Mouse (Mus musculus): ENCODE data around the gene Zfand3. TPM values are rescaled to one million over a fixed set of nuclear protein-coding genes. Genes with fewer than 3 reads are reported as not detected.

Gene Zfand3
- total RNA-seq, 2 experiments from 2014 or later = 138 to 143 TPM

DNA sequence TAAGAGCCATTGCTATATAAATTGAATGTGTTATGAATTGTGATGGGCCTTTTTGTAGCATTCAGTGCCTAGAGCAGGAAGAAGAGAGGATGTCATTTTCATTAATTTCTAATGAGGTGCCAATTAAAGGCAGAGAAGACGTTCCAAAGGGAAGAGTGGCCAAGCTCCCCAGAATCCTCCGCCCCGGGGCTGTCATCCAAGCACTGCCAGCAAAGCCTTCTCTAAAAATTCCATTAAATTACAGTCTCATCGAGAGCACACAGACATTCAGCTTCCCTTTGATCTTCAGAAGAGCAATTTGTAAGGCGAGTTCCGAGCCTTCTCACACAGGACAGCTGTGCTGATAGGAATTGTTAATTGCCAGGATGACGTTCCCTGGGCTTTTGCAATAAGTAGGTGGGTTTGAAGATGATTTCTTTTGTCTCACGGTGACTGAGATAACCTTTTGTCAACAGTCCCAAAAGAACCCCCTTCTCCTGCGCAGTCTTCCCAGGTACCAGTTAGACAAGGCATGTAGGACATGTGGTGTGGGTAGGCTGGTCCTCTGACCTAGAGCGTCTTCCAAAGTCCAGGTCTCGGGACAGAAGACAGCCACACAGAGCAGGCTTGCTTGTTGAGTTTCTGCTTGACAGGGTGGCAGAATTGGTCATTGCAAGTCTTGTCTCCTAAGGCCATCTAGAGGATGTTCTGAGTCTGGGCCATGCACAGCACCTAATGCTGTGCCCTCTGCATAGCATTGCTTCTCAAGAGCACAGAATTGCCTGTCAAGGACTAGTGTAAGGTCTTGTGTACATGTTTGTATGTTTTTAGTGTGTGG lies 190.3 kb downstream of the Zfand3 start:
- no peak for DNase-seq

DNA sequence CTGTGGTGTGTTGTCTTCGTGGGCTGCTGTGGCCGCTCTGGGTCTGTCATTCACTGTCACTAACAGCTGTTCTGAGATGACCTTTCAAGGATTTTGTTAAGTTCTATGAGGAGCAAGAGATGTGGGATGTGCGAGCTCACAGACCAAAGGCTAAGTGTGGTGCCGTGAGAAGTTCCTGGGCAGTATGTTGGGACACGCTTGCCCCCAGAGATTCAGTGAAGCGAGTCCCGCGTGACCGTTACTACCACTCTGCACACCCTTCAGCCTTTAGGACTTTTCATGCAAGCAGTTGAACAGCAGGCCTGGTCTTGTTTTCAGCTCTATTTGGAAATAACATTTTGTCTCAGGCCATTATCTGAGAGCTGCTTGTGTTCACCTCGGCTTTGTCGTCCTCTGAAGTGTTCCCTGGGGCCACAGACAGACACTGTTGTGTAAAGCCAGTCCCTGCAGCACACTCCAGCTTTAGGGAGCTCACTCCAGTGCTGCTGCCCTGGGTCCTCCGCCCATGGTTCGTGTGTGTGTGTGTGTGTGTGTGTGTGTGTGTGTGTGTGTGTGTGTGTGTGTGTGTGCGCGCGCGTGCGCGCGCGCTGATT lies 191.2 kb downstream of the Zfand3 start:
- DNase-seq = peak; percentile 4

DNA sequence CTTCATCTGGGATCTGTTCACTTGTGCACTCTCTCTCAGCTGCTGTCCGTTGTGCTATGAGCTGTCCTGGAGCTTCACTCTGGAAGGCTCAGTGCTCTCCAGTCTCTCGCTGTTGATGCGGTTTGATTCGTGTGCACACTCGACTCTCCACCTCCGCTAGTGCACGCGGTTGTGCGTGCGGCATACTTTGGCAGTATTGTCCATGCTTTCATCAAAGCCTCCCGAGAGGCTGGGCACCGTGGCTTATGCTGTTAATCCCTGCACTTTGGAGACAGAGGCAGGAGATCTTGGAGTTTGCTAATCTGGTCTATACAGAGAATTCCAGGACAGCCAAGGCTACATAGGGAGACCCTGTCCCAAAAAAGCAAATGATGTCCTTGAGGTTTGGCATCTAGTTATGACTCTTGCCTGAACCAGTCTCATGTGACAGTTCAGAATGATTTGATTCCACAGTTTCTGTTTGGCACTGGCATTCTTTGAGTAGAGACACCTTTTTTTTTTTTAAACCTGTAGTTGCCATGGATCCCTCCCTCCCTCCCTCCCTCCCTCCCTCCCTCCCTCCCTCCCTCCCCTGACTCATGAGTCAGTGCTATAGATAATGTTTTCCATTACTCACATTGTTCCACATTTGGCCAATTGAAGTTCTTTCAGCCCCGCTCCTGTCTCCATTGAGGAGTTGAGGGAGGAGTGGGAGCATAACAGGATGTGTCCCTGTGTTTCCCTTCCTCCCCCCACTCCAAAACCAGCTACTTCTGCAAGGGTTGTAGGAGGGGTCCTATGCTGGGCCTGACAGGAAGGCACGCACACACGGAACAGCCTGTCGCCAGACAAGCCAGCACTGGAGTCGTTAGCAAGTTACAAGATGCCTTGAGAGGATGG lies 192.1 kb downstream of the Zfand3 start:
- DNase-seq = peak; percentile 5

DNA sequence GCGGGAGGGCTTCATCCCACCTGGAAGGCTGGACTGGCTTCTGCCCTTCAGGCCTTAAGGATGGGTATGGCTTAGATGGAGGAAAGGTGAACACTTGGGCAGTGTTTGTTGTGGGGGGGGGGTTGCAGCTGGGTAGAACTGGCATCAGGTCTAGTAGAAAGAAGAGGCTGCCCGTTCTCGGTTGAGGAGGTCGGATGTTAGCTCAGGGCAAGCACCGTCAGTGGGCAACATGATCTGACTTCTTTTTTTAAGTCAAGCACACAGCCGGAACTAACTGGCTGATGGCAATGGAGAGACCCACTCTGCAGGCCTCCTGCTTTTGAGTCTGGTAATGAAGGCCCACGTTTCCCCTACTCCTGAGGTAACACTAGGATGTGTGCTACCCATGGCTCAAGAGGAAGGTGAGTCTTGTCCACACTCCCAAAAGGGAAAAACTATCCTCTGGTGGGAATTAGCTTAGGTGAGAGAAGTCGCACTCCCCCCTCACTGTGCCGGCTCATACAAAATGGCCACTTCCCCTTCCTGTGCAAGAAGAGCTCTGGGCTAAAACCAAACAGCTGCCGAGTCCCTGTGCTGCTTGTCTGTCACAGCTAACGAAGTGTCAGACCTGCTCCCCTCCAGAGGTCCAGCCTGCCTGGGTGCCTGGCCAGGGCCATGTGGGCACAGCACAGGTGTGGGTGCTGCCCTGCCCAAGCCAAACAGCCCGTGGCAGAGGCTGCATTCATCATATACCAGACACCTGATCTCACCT lies 192.9 kb downstream of the Zfand3 start:
- peak; percentile 66 for DNase-seq

DNA sequence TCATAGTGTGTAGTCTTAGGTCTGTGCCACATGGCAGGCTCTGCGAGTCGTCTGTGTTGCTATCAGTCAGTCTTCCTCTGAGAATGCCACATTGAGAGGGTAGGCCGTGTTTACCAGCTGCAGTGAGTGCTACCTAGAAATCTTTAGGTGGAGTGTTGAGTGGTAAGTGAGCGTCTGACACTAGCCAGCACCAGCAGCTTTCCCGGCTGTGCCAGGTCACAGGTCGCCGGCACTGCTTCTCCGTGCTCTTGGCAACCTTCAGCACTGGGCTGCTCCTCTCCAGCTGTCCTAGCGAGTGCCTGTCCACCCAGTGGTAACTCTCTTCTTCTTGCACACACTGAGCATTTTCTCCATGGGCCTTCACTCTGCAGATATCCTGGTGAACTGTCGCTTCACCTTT lies 193.9 kb downstream of the Zfand3 start:
- DNase-seq = peak; percentile 71

DNA sequence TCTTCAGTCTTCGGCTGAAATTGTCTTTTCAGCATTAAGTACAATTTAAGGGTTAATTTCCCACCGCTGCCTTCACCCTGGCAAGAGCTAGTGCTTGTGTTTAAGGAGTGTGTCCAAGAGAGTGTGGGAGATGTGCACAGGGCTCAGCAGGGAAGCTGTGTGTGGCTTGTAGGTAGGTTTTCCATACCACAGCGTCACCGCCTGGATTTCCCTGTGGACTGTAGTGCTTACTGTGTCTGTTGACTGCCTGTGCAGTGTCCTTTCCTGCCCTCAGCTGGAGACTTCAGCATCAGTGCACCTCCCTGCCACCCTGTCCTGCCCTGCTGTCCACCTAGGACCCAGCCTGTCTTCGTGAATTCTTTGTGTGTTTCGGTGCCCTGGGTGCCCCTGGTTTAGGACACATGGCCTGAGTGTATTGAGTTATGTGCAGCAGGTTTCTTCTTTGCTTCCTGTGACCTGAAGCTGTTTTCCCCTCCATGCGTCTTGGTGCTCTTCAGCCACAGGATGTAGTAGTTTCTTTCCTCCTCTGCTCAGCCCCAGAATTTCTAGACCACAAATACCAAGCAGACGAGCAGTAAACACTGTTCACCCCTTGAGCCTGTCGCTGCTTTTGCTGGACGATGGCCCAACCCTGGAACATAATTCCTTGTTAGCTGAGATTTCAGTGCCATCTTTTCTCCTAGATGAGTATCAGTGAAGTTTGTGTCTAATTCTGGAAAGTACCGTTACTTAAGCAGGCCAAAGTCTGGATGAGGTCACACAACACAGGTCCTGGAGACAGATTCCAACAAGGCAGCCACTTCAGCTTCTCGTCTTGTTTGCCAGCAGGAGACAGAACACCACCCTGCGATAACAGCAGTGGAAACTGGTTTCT lies 195.1 kb downstream of the Zfand3 start:
- DNase-seq = peak; percentile 11

DNA sequence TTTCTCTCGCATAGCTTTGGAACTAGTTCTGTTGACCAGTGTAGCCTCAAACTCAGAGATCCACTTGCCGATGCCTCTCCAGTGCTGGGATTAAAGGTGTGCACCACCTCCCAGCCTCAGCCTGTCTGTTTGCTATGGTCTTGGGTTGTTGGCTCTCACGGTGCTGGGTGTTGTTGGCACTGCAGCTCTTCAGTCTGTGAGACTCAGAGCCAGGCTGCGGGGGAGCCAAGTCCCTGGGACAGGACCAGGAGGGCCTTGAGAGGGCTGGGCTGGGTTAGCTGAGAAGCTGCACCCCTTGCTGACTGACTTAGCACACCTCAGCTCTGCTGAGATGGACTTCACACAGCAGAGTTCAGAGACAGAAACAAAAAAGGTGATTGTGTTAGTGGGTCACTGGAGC lies 195.8 kb downstream of the Zfand3 start:
- DNase-seq = no peak

DNA sequence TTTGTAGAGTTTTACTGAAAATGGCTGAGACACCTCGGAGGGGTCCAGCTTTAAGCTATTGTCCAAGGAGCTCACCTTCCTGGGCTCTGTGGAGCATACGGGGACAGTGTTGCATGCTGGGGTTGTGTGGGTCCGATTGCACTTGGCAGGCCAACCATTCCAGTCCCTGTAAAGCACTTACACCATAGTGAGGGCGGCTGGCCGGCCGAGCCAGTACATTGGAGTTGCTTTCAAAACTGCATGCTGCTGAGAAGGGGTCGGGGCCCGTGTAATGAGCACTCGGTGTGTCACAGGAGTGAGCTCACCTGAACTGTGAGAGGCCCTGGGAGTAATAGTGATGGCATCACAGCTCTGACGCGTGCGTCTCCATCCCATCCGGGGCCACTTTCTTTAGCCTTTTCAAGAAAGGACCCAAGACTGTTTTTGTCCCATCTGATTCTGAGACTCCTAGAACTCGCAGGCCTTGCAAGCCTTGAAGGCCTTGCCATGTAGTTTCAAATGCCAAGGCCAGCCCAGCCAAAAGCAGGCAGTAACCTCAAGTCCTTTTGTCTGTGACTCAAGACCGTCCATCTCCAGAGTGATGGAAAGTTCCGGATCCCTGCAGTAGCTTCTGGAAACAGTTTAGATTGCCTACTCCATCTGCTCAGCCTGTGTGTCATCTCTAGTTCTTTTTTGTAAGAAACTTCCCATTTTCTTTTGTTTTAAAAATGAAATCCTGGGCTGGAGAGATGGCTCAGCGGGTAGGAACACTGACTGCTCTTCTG lies 200.7 kb downstream of the Zfand3 start:
- no peak for DNase-seq

DNA sequence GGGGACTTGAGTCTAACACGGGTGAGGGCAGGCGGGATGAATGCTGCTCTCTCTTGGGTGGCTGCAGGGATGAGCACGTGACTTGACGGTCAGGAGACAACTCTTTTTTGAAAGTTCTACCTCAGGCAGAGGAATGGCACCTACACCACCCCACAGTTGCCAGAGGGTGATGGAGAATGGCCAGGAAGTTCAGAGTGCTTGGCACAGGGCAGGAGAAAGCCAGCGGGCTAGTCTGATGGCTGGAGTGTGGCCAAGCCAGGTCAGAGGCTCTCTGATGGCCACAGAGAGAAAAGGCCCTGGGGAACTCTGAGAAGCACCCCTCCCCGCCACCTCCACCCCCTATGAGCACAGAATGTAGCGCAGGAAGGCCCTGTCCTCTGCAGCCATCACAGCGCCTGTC lies 205.7 kb downstream of the Zfand3 start:
- no peak for DNase-seq

DNA sequence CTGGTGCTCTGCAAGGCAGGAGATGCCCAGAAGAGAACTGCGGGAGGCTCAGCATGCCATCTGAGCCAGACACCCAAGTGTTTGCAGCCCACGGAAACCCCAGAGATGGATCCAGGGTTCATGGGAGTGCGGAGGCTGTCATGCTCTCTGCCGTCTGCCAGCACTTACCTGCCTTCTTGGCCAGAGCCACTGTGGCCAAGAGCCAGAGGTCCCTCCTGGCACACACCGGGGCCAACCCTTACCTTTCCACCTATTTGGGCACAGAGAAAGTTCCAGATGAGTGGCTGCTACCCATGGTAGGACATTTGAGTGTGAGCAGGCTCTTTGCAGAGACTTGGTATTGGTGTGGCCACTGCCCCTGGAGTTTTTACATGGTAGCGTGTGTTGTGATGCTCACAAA lies 206.4 kb downstream of the Zfand3 start:
- no peak for DNase-seq

DNA sequence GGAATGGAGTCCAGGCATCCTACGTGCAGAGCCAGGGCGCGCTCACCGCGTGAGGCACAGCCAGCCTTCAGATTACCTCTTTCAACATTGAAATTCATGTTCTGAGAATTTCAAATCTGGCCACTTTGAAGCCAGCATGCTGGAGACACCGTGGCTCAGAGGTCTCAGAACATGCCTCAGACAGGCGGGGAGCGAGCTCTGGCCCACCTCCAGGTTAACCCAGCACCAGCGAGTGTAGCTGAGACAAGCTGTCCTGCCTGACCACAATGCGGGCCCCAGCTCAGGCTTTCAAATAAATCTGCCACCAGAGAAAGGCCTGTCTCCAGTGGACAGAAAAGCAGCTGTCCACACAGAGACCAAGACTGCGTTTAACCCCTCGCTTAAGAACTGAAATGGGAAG lies 208.1 kb downstream of the Zfand3 start:
- DNase-seq = no peak

DNA sequence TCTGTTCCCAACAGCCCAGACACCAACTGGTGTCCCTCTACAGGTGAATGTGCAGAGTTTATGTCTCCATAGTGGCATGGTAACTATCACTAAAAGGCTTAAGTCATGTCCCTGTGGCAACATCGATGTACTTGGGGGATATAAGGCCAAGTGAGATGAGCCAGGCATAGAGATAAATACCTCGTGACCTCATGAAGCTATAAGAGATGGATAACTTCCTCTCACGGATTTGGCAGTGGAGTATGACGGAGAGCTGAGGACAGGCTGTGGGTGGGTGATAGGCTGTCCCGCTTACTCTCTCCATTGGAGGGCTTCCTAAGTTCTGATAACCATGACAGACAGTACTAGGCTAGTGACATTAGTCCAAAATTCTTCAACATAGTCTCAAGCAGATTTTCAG lies 208.8 kb downstream of the Zfand3 start:
- no peak for DNase-seq

DNA sequence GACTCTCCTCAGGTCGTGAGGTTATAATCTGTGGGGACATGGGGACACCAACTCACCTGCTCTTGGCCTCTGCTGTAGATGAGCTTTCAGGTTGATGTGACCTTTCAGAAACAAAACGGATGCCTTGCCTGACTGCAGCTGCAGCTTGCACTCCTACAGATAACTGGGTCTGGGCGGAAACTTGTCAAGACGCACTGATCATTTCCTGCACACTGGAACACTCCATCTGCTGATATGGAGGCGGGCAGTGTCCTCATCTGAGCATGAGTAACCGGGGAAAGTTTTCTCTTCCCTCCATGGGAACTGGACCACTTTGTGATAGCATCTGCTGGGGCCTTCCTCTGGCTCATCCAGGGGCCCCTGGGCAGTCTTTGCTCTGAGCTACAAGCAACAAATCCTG lies 209.9 kb downstream of the Zfand3 start:
- DNase-seq = no peak

DNA sequence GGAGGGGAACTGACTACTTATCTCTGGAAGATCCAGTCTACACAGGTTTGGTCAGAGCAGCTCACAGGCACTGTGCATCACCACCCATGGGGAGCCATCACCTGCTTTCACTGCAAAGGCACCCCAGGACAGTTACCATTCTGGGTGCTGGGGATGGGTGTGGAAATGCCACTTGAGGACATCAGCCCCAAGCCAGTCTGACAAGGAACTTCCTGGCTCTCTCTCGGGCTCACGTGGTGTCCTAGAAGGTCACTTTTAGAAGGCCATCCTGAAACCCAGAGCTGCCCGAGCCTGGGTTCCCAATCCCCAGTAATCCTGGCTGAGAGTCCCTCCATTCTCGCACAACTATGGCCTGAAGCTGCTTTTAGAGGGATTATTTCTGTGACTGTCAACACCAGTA lies 211.2 kb downstream of the Zfand3 start:
- no peak for DNase-seq

DNA sequence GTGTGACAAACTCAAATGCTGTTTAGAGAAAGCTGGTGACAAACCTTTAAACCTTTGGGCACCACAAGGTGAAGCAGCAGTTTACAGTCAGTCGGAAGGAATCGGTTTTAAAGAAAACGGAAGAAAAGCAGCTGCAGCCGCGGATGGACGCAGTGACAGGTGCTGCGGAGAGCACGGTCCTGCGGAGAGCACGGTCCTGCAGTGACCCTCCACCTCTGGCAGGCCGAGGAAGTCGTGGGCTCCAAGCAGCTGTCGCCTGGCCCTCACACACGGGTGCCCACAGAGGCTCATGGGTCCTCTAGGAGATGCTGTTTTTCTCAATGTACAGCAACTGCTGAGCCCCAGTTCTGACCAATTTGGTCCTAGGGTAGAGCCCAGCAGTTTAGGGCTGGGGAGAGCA lies 217.1 kb downstream of the Zfand3 start:
- no peak for DNase-seq

DNA sequence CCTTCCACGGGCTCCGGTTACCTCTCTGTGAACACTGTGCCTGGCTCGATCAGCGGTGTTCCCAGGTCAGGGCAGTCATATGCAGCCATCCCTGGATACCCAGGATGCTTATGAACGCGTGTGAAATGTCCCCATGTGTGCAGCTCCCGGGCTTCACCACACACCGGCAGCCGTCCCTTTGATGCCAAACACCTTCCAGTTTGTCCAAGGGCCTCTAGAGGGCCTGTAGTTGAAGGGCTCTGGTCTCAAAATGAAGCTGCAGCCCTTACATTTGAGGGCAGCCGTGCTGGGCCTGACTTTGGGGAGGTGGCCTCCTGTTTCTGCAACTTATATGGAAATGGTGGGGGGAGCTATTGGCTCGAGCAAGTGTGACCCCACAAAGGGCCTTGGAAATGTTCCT lies 217.8 kb downstream of the Zfand3 start:
- no peak for DNase-seq

DNA sequence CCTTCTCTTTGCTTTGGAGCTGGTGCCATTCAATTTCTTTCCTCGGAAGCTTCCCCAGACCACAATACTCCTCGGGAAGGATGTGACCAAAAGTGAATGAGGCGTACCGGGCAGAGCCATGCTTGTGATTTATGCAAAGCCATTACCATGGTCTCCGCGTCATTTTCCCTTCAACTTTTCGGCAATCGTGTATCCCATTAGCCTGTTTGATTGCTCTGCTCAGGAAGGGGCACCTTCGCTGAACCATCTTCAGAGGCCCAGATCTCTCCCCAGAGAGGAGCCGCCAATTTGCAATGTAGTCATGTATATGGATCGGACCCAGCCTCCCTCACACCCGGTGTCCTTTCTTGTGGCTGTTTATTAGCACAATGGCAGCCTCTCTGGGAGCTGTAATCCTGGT lies 218.3 kb downstream of the Zfand3 start:
- no peak for DNase-seq

DNA sequence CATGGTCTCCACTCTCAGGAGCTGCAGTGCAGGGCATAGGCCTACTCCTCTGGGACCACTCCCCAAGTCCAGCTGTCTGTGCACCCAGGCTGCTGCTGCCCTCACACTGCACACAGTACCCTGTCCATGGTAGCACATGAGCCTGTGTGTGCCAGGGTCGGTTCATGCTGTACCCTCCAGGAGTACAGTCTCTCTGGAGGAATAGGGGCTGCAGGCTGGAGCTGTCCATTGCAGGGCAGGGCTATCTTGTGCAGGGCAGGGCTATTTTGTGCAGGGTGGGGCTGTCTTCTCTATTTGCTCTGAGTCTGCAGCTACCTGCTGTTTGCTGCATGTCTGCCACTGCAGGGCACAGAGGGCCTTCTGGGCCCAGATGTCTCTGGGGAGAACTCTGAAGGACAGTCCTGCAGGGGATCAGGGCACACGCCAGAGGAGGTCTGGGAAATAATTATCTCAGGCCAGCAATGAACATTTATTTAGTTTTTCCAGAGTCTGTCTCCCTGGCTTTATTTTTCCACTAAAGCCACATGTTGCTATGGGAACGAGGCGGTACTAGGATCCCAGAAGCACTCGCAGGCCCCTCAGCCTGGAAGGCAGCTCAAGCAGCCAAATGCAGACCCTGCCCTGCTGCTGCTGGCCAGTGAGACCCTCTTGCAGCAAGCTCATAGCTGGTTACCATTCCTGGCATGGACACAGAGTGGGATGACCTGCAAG lies 220.7 kb downstream of the Zfand3 start:
- DNase-seq = no peak

DNA sequence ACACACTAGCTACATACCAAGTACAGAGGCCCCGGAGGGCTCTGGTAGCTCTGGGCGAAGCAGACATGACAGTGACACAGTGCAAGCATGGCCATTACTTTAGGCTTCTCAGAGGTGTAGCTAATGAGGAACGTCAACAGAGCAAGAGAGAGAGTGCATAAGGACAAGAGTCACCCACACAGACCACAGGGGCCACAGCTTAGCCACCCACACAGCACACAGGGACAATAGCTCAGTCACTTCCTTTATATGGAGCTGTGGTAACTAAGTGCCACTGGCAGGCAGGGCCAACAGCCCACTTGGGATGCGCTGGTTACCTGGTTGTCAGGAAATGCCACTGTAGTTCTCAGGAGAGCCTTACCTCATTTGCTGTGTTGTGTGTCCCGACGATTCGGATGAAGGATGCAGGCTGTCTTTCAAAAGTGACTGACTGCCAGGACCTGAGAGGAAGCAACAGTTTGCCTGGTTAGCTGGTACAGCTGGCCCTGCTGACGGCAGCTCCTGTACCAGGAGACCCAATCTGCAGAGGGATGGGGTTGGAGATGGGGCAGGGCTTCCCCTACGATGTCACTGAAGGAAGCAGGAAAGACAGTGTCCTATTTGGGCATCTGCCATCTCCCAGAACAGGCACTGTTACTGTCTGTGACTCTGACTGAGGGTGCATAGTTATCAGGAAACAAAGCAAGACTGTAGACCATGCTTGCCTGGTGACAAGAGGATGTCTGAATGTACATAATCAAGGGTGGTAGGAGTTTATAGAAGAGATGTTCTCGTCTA lies 224.1 kb downstream of the Zfand3 start:
- DNase-seq = no peak

Measured in gastrocnemius, postnatal 25 days (tissue).